Mouse (Mus musculus): Measurements from ENCODE around the gene Osbpl3.

Gene Osbpl3

GRCm38 (mm10) chr6:50300622-50301021, 155.4 kb downstream of the Osbpl3 start:
- no peak for DNase-seq (ENCODE audit: low read depth in 1 of 2, low spot score in 2 of 2)

GRCm38 (mm10) chr6:50299071-50299470, 156.9 kb downstream of the Osbpl3 start:
- no peak for DNase-seq (ENCODE audit: low read depth in 1 of 2, low spot score in 2 of 2)

GRCm38 (mm10) chr6:50297671-50298070, 158.3 kb downstream of the Osbpl3 start:
- DNase-seq (ENCODE audit: low read depth in 1 of 2, low spot score in 2 of 2) = no peak

DNA sequence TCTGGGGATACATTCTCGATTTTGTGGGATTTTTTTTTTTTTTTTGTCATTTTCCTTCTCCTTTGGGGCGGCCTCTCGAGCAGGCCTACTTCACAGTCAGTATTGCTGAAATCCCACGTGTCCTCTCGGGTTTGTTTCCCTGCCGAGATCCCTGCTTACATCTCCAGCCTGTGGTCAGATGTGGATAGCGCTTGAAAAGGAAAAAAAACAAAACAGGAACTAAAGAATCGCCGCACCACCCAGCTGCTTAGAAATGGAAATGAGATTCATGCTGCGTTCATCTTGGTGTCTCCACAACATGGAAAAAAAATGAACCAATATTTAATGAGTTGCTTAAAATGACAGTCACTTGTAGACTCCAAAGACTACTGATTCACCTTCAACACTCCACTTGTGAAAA, 160.9 kb downstream of the Osbpl3 start:
- no peak for DNase-seq (ENCODE audit: low read depth in 1 of 2, low spot score in 2 of 2)

DNA sequence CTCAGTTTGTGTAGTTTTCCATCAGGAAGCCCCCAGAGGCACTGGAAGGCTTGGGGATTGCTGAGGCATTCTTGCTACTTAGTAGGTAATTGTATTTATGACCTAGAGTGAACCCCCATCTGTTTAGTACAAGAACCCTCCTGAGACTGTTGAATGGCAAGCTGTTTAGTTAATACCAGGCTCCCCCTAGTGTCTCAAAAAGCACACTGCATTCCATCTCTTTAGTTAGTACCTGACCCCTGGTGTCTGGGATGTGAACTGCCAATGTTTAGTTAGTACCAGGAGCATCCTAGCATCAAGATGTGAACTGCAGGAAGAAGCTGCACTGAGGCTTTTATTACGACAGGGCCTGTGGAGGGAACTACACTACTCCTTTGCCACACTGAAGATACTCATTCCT, 161.9 kb downstream of the Osbpl3 start:
- DNase-seq (ENCODE audit: low read depth in 1 of 2, low spot score in 2 of 2) = peak; percentile 45 to 71

DNA sequence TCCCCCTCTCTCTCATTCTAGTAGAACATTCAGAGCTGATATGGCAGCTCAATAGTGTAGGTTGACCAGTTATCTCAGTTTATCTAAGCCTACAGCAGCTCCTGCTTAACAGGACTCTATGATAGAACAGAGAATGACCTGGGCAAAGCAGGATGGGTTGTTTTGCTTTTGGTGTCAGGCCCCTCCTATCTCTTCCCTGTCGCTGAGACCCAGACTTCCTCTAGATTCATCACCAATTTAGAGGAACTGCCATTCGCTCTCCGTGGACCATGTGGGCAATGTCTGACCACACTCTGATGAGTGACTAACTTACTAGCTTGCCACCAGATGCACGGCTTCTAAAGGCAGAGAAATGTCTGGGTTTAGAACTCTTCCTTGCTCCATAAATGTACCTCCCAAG, 164.4 kb downstream of the Osbpl3 start:
- DNase-seq (ENCODE audit: low read depth in 1 of 2, low spot score in 2 of 2) = peak; percentile 45 to 48

DNA sequence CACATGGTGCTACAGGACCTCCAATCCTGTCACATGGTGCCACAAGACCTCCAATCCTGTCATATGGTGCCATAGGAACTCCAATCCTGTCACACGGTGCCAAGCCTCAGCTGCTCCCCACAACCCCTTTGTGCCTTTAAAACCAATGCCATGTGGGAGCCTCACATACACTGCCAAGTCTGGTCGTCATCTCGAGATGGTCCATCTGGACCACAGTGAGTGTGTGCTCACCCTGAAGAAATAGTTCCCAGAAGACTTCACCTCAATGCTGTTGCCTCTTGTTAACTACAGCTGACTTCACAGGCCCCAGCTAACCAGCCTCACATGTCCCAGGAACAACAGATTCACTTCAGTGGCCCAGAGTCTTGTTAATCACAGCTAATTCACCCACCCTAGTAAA, 169.1 kb downstream of the Osbpl3 start:
- DNase-seq (ENCODE audit: low read depth in 1 of 2, low spot score in 2 of 2) = no peak

DNA sequence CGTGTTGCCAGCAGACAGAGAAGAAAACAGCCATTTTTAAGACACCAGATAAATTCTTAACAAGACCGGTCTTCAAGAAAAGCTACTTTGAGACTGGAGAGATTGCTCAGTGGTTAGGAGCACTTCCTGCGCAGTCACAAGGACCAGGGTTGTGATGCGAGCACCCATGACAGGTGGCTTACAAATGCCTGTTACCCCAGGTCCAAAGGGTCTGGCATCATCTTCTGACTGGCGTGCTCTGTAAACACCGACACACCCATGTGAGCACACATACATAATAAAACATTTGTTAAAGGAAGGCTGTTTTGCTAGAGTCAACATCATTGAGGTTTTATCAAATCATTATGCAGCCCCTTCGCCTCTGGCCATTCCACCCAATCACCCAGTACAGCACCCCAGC, 176.4 kb downstream of the Osbpl3 start:
- no peak for DNase-seq (ENCODE audit: low read depth in 1 of 2, low spot score in 2 of 2)

GRCm38 (mm10) chr6:50273947-50274346, 182.1 kb downstream of the Osbpl3 start:
- DNase-seq (ENCODE audit: low read depth in 1 of 2, low spot score in 2 of 2) = no peak

GRCm38 (mm10) chr6:50273416-50273815, 182.6 kb downstream of the Osbpl3 start:
- no peak for DNase-seq (ENCODE audit: low read depth in 1 of 2, low spot score in 2 of 2)

- DNase-seq (ENCODE audit: low read depth in 1 of 2, low spot score in 2 of 2) = no peak
Observed at GRCm38 (mm10) chr6:50263670-50264069, 192.3 kb downstream of the Osbpl3 start, which contains the start of gene Gsdme. Gene Gsdme (minus strand): TSS chr6:50263862.

GRCm38 (mm10) chr6:50262310-50262709, 193.7 kb downstream of the Osbpl3 start:
- DNase-seq (ENCODE audit: low read depth in 1 of 2, low spot score in 2 of 2) = no peak

DNA sequence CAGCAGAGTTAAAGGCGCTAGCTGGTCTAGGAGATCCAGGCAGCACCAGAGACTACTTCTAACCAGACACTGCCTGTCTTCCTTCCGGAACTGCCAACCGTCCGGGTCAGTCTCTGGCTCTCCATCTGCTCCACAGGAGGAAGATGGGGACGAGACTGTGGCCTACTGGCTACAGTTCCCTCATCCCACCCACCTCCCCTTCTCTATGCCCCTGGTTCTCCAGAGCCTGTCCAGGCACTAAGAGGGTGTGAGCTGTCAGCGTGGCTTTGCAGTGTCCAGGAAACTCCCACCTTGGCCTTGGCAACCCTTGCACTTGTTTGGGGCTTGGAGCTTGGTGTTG, 194.1 kb downstream of the Osbpl3 start:
- no peak for DNase-seq (ENCODE audit: low read depth in 1 of 2, low spot score in 2 of 2)

DNA sequence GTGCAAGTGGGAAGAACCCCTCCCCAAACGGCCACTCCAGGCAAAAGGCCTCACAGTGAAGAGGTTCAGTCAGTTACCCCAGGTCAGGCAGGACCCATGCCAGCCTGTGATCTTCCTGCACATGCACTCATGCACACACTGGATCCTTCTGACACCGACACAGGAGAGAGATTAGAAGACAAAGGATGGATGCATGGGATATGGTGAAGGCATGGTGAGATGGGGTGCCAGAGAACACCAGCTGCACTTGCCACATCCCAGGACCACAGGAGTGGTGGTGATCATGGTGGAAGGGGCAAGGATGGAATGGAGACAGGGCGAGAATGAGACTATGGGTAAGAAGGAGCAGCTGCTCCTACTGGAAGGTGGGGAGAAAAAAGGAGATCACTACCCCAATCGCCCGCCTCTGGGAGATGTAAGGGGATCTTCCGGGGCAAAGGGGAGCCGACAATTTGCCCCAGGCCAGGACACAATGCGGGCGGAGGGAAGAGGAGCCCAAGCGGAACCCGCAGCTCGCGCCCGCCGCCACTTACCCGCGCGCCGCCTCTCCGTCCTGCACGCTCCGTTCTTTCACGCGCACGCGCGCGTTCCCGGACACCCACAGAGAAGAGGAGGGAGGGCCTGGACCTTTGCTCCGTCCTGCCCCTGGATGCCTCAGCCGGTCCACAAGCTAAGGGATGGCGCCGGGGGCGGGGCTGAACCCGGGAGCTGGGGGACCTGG, 194.6 kb downstream of the Osbpl3 start:
- peak; percentile 56 to 66 for DNase-seq (ENCODE audit: low read depth in 1 of 2, low spot score in 2 of 2)

DNA sequence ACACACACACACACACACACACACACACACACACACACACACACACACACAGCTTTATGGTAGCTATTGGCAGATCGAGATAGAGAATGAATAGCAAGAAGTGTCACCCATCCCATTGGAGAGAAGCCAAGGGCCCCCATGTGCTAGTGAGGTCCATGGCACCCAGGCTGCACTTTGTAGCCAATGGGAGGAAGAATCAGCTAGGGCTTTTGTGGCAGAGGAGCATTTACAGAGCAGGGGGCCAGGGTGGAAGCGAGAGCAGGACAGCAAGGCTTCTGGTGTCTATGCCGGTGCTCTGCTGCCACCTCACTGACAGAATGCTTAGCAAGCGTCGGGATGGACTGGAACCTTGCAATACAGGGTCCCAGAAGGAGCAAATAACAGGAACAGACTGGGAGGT, 200.6 kb downstream of the Osbpl3 start:
- no peak for DNase-seq (ENCODE audit: low read depth in 1 of 2, low spot score in 2 of 2)

GRCm38 (mm10) chr6:50254723-50255184, 201.2 kb downstream of the Osbpl3 start:
- peak; percentile 37 to 45 for DNase-seq (ENCODE audit: low read depth in 1 of 2, low spot score in 2 of 2)

DNA sequence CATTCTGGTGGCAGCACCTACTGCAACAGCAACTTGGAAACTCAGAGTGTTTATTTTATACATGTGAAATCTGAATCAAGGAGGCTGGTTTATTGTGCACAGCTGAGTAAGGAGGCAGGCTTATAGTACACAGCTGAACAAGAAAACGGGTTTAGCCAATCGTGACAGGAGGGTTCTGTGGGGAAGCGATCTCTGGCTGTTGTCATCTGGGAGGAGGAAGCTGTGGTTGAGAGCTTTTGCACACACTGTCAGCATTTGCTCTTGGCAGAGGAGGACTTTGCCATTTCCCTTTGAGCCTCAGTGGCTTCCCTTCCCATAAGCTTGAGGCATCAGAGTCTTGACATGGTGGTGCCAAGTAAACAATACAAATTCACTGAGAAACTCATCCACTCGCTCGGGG, 203.3 kb downstream of the Osbpl3 start:
- DNase-seq (ENCODE audit: low read depth in 1 of 2, low spot score in 2 of 2) = peak; percentile 46 to 58

- DNase-seq (ENCODE audit: low read depth in 1 of 2, low spot score in 2 of 2) = no peak
Observed at GRCm38 (mm10) chr6:50247791-50248190, 208.2 kb downstream of the Osbpl3 start.

DNA sequence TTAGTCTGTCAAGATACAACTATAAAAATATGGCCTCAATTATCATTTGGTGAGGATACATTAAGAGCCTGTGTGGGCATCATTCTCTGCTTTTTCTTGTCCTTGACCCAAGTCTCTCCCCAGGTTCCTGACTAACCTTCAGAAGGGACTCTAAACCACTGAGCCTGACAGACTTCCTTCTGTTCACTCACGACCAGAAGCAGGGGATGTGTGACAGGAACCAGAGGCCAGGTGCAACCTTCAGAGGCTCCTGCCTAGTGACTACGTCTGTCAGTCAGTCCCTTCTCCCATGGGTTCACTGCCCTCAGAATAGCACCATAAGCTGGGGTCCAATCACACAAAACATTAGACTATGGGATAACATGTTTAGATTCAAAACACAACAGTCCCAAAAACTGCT, 208.6 kb downstream of the Osbpl3 start:
- DNase-seq (ENCODE audit: low read depth in 1 of 2, low spot score in 2 of 2) = no peak

GRCm38 (mm10) chr6:50244967-50245366, 211.0 kb downstream of the Osbpl3 start:
- no peak for DNase-seq (ENCODE audit: low read depth in 1 of 2, low spot score in 2 of 2)

DNA sequence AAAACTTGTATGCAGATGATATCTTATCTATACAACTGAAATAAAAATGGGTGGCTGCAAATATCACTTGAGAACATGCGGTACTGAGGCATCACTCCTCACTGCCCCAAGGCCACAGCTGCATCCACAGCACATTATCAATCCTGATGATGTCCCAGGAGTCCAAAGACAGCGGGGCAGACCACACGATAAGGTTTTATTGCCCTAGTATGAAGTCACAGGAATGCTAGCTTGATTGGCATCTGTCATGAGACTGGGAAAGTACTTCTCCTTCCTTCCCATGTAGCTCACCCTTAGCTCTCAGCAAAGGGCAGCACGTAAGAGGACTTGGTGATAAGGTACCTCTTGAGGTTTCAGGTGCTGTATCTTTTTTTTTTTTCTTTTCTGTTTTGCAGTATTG, 211.9 kb downstream of the Osbpl3 start:
- no peak for DNase-seq (ENCODE audit: low read depth in 1 of 2, low spot score in 2 of 2)

All from monocyte, adult 2 months (primary cell).